Mouse (Mus musculus) splenic B cell, adult 2 months (primary cell): ENCODE measurements around the gene Inafm2.
A peak's percentile ranks its signal among the peaks of the same experiment; 100 is the strongest.

ENCODE experiments used
- DNase-seq: peaks from one replicate; pipeline ENCODE4 v3.0.0-alpha.2; 2011; ENCODE audit warnings: low read depth, low spot score
- H3K27me3 ChIP-seq: 2 replicates; pipeline ENCODE4 v1.6.1; 2012; ENCODE audit warnings: mild to moderate bottlenecking, low read length, moderate library complexity, mixed read lengths; ENCODE audit not compliant: control insufficient read depth, poor library complexity, insufficient read depth, severe bottlenecking
- H3K36me3 ChIP-seq: 2 replicates; pipeline ENCODE4 v1.6.1; 2012; ENCODE audit warnings: mild to moderate bottlenecking, low read length, moderate library complexity, mixed read lengths; ENCODE audit not compliant: control insufficient read depth, poor library complexity, insufficient read depth, severe bottlenecking

Inafm2 gene

GRCm38 (mm10) chr2:118761358-118761757 lies 15.8 kb downstream of the Inafm2 start:
- no peak for DNase-seq
- no peaks in the 10 kb centered on the region for H3K36me3 ChIP-seq
- H3K27me3 ChIP-seq, result no peaks in the 10 kb centered on the region

DNA sequence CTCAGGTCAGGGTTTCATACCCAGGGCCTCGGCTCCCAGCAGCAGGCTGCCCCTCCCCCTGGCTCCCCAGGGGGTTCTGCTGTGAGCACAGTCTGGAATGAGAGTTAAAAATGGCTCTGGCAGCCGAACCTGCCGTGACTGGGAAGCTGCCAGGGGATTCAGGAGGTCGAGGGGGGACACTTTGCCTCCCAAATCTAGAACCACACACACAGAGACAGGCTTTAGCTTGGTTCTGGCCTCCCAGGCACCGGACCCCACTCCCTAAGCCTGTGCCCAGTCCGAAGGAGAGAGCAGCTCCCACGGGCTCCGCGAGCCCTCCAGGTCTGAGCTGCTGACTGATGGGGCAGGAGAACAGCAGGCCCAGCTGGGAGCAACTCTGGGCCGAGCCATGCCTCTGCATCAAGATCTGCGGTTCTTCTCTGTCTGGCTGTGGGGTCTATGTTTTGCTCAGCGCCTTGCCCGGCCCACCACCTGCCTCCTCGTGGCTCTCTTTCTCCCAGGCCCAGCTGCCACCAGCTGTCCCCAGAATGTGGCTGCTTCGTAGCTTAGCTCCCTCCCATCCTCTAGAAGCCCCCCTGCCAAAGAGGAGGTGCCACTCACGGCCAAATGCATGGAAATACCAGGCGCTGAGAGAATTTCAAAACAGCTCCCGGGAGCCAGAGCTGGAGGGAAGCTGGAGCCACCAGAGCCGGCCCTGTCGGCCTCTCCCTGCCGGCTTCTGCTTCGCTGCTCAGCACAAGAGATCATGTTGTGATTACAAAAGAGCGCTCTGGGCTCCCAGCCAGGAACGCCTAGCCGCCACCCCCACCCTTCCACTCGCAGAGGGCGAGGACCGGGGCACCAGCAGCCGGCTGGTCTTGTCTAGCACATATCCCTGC lies 16.6 kb downstream of the Inafm2 start, which contains the start of gene Ccdc9b:
Ccdc9b (minus strand) TSS at position 756 of the 878 bp plus-strand sequence.
- Histone ChIP-seq H3K27me3 (no peaks in the 10 kb centered on the region), H3K36me3 (no peaks in the 10 kb centered on the region)
- DNase-seq, result no peak

DNA sequence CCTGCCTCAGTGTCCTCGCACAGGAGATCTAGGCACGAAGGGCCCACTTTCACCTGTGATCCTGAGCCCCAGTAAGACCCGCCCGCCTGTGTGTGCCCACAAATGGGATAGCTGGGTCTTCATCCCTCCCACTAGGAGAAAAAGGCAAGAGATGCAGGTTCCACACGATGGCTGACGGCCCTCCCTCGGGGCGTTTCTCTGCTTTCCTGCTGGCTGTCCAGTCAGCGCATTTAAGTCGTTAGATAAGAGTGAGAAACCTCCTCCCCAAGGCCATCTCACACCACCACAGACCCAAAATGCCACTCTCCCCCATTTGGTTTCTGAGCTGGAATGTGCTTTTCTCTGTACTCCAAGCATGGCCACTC lies 17.2 kb downstream of the Inafm2 start:
- no peak for DNase-seq
- Histone ChIP-seq H3K27me3 (no peaks in the 10 kb centered on the region), H3K36me3 (no peaks in the 10 kb centered on the region)

DNA sequence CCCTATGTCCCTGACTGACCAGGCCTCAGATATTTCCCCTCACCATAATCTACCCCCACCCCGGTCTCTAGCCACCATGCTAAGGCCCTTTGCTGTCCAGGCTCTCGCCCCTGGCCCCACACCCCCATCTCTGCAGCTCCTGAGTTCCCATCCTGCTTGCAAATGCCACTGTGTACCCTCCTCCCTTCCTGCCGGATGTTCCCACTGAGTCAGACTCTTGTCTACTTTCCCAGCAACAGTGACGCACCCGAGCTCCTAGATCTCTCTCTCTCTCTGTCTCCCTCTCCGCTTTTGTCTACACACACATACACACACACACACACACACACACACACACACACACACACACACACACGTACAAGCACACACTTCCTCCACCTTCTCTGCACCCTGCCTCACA lies 17.9 kb downstream of the Inafm2 start:
- H3K36me3 ChIP-seq, result no peaks in the 10 kb centered on the region
- H3K27me3 ChIP-seq, result no peaks in the 10 kb centered on the region
- DNase-seq, result no peak

- Histone ChIP-seq H3K27me3 (no peaks in the 10 kb centered on the region), H3K36me3 (no peaks in the 10 kb centered on the region)
- DNase-seq, result peak; percentile 68
Observed at GRCm38 (mm10) chr2:118764094-118764831, 18.7 kb downstream of the Inafm2 start.

GRCm38 (mm10) chr2:118764875-118765274 lies 19.3 kb downstream of the Inafm2 start:
- H3K27me3 ChIP-seq, result no peaks in the 10 kb centered on the region
- no peak for DNase-seq
- H3K36me3 ChIP-seq, result no peaks in the 10 kb centered on the region

GRCm38 (mm10) chr2:118766041-118767033 lies 20.8 kb downstream of the Inafm2 start:
- no peak for DNase-seq
- Histone ChIP-seq H3K36me3 (no peaks in the 10 kb centered on the region), H3K27me3 (no peaks in the 10 kb centered on the region)

DNA sequence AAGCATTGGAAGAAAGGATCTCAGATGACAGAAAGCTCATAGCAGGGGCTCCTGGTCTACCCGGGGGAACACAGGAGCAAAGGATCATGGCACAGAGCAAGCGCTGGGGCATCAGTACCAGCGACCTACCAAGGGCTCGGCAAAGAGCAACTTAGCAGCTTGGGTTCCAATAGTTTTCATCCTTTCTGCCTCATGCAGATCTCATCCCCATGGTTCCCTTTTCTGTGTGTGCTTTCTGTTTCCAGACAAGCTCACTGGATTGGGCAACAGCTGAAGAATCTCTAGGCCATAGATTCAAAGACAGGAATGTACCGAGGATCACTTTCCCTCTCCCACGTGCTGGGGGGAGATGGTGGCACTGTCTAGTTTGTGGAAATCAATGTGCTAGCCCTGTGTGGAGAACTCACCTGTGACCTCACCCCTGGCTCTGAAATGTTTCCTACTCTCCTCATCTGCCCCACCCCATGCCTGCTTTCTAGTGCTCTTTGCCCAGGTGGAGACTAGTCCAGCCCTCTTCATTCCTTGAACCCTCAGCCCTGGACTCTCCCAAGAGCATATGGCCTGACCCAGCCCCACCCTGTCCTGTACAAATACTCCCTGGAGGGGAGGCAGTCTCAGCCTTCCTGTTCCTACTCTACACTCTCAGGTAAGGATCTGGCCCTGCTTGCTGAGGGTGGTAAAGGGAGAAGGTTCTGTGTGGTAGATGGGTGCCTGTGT lies 26.8 kb downstream of the Inafm2 start, which contains the start of gene Phgr1:
Phgr1 (plus strand) TSS at position 612 of the 717 bp plus-strand sequence.
- DNase-seq, result no peak
- no peaks in the 10 kb centered on the region for H3K36me3 ChIP-seq
- no peaks in the 10 kb centered on the region for H3K27me3 ChIP-seq

- H3K36me3 ChIP-seq, result no peaks in the 10 kb centered on the region
- H3K27me3 ChIP-seq, result no peaks in the 10 kb centered on the region
- no peak for DNase-seq
Observed at GRCm38 (mm10) chr2:118774536-118774935, 29.0 kb downstream of the Inafm2 start.

- DNase-seq, result no peak
- Histone ChIP-seq H3K27me3 (no peaks in the 10 kb centered on the region), H3K36me3 (no peaks in the 10 kb centered on the region)
Observed at GRCm38 (mm10) chr2:118775396-118775795, 29.8 kb downstream of the Inafm2 start.

- H3K27me3 ChIP-seq, result no peaks in the 10 kb centered on the region
- no peak for DNase-seq
- H3K36me3 ChIP-seq, result no peaks in the 10 kb centered on the region
Observed at GRCm38 (mm10) chr2:118775846-118776245, 30.3 kb downstream of the Inafm2 start.

GRCm38 (mm10) chr2:118776295-118776694 lies 30.7 kb downstream of the Inafm2 start:
- H3K27me3 ChIP-seq, result no peaks in the 10 kb centered on the region
- no peaks in the 10 kb centered on the region for H3K36me3 ChIP-seq
- DNase-seq, result no peak

- DNase-seq, result no peak
- H3K36me3 ChIP-seq, result no peaks in the 10 kb centered on the region
- no peaks in the 10 kb centered on the region for H3K27me3 ChIP-seq
Observed at GRCm38 (mm10) chr2:118778418-118778817, 32.9 kb downstream of the Inafm2 start.

- no peak for DNase-seq
- no peaks in the 10 kb centered on the region for H3K36me3 ChIP-seq
- no peaks in the 10 kb centered on the region for H3K27me3 ChIP-seq
Observed at GRCm38 (mm10) chr2:118779065-118779464, 33.5 kb downstream of the Inafm2 start.
